ENCODE assay signal across 18 mouse cellular contexts in genomic region chr12:40254729-40255128, GRCm38 (mm10). TPM values are rescaled to one million over a fixed set of nuclear protein-coding genes. Genes with fewer than 3 reads are reported as not detected.
"Had no signal": no experiment of that assay in that cellular context is flagged by ENCODE, and none has a peak within 500 bp of the region (broad histone marks: within the 10 kb centered on the region; RNA-seq: fewer than 3 reads in every experiment).

No protein-coding gene starts in this region.

- ATAC-seq: lung, postnatal 0 days had no signal

- DNase-seq: lung, adult 2 months; lung, postnatal 14 days; lung, postnatal 36 days; midbrain, embryonic 14.5 days; right cerebral cortex, postnatal 14 days; thymus, adult 2 months; thymus, postnatal 25 days; thymus, postnatal 4 days had no signal

- H3K4me1 ChIP-seq: lung, embryonic 15.5 days; midbrain, embryonic 12.5 days; neural tube, embryonic 12.5 days; stomach, embryonic 15.5 days had no signal

- H3K4me2 ChIP-seq: lung, embryonic 15.5 days; midbrain, embryonic 12.5 days; neural tube, embryonic 12.5 days; stomach, embryonic 15.5 days had no signal

- H3K9ac ChIP-seq: liver, embryonic 14.5 days; lung, embryonic 15.5 days; midbrain, embryonic 12.5 days; neural tube, embryonic 12.5 days; stomach, embryonic 15.5 days had no signal

- H3K27me3 ChIP-seq: lung, embryonic 15.5 days; midbrain, embryonic 12.5 days; neural tube, embryonic 12.5 days; stomach, embryonic 15.5 days had no signal

- H3K4me3 ChIP-seq: lung, embryonic 15.5 days; megakaryocyte, embryonic 14.5 days; midbrain, embryonic 12.5 days; neural tube, embryonic 12.5 days; stomach, embryonic 15.5 days had no signal

- H3K9me3 ChIP-seq: lung, embryonic 15.5 days; megakaryocyte, embryonic 14.5 days; midbrain, embryonic 12.5 days; neural tube, embryonic 12.5 days; stomach, embryonic 15.5 days had no signal

- H3K36me3 ChIP-seq: lung, embryonic 15.5 days; midbrain, embryonic 12.5 days; neural tube, embryonic 12.5 days; stomach, embryonic 15.5 days had no signal

- H3K27ac ChIP-seq: liver, embryonic 14.5 days; lung, embryonic 15.5 days; macrophage; midbrain, embryonic 12.5 days; neural tube, embryonic 12.5 days; stomach, embryonic 15.5 days; stomach, postnatal 0 days had no signal

RNA-seq across cellular contexts. Expression of gene Lsmem1, which starts 55.4 kb away (rescaled TPM):
- polyA plus RNA-seq: macrophage; midbrain, embryonic 12.5 days; midbrain, embryonic 14.5 days; stomach, postnatal 0 days; testis, adult 2 months had no signal
